Mouse (Mus musculus): Measurements from ENCODE around the gene Arhgef25.
"Not testable (repeated sequence)": the region's sequence is repeated elsewhere in the genome, so short reads cannot be mapped to it uniquely, and the experiment has no call there.

The Arhgef25 gene

DNA sequence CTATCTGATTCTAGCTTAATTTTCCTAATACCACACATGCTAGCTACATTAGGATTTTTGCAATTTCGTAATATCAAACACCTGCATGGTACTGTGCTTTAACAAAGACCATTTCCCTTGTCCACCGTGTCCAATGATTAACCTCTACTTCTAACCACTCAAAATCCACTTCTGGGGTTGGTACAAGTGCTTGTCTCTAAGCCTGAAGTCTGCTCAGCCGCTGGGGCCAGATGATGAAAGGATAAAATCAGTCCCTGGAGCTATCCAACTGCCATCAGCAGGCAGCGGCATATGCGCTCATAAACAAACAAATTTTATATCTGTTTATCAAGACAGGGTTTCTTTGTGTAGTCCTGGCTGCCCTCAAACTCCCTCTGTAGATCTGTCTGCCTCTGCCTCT, 14.7 kb upstream of the Arhgef25 start:
- DNase-seq (ENCODE audit: low read depth): no peak

- no peak for DNase-seq (ENCODE audit: low read depth)
Observed at GRCm38 (mm10) chr10:127203106-127203505, 13.2 kb upstream of the Arhgef25 start.

DNA sequence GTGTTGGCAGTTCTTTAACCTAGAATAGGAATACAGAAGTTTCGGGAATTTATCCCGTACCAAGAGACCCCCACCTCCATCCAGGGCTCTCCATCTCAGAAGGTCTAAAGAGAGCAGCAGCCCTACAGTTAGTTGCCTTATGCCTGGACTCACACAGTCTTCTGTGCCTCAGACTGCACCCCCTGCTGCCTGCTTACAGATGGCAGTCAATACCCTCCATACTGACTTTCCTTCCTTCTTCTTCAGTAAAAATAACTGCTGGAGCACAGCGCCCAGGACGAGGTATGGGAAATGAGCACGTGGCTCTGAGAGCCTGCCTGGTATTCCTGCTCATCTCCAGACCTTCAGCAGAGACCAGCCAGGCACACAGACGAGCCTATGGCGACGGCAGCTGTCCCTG, 10.4 kb upstream of the Arhgef25 start:
- no peak for DNase-seq (ENCODE audit: low read depth)

DNA sequence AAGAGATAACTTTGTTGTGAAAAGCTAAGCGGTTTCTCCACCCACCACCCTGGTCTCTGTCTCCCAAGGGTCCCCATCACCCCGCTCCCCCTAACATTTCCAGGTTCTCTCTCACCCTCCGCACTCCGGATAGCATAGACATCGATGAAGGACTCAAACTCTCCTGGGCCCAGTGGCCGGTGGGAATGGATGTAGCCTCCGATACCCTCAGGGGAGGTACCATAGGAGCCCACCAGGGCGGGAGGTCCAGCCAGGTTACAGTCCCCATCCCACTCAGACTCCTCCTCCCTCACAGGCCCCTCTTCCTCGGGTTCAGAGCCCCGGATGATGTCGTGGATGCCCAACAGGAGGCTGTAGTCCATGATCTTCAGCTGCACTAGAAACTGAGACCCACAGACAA, 9.6 kb upstream of the Arhgef25 start:
- DNase-seq (ENCODE audit: low read depth): no peak

DNA sequence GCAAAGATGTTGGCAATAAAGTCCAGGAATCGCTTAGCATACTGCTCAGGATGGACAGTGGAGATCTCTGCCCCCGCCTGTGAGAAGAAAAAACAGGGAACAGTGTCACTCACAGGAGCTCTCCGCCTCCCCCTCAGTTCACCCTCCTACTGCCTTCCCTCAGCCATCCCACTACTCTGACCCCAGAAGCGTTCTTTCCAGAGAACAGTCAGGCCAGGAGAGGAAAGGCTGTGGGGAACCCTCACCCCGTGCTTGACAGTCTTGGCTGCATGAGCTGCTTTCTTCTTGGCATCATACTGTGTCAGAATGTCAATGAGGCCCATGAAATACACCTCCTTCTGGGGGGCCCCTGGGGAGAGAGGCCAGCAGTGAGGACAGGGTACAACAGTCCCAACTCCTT, 9.2 kb upstream of the Arhgef25 start:
- no peak for DNase-seq (ENCODE audit: low read depth)

DNA sequence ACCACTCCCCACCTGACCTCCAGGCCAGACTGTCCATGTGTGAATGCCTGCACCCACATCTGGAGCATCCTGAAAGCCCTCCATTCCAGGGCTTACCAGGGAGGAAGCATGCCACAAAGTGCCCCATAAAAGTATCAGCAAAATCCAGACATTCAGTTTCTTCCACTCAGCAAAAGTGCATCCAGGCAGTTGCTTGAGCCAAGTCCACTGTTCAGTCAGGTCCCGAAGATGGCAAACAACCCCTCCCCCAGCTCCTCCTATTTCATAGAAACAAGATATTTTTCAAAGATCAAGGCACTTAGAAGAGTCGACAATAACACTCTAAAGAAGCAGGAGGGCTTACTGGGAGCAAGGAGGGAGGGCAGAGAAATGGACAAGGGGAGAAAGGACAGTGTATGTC, 8.6 kb upstream of the Arhgef25 start:
- DNase-seq (ENCODE audit: low read depth): no peak

GRCm38 (mm10) chr10:127197505-127198110, 7.7 kb upstream of the Arhgef25 start:
- no peak for DNase-seq (ENCODE audit: low read depth)

DNA sequence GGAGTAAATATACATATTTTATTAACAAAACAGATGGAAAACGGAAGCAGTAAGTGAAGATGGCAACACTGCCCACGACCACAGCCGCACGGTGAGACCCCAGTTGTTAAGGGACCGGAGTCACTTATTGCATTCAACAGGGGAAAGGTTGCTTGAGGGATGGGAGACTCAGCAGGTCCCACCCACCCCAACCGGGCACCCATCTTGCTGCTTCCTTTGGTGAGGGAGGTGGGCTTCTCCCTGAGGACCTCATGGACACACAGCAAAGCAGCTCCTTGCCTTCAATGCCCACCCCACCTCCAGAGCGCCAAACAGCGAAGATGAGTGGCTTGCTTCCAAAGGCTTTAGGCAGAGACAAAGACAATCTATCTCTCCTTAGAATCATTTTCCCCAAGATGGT, 7.2 kb upstream of the Arhgef25 start:
- DNase-seq (ENCODE audit: low read depth): no peak

- no peak for DNase-seq (ENCODE audit: low read depth)
Observed at GRCm38 (mm10) chr10:127196392-127196791, 6.5 kb upstream of the Arhgef25 start.

DNA sequence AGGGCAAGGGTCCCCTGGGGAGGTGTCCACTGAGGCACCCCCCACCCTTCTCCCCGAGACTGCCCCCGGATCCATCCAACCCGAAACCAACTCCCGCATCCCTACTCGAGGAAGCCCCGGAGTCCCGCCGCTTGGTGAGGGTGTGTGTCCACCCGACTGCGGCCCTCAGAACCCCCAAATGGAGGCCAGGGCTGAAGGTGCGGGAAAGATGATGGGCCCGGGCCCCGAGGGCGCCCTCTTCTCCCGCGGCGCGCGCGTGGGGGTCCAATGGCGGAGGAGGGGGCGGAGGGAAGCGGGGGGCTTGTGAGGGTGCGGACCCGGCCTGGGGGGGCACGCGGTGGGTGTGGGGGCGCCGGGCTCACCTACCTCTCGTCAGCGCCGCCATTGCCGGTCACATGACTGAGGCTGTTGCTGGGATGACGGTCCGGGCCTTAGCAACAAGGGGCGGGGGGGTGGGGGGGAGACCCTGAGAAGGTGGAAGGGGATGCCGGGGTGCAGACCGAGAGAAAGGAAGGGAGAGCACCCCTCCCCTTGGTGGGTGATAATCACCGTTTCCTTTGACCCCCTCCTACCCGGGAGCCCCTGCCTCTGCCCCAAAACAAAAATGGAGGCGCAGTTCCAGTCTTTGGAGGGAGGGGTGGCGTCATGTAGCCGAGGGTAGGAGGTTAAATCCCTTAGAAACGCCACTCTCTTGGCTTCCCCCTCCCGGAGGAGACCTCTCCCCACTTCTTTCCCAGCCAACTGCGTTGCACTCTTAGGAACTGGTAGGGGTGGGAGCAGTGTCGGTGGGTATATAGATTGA, 5.6 kb upstream of the Arhgef25 start, which contains the start of gene Dtx3:
Gene Dtx3, minus strand, starts transcription at position 401 of the 802 bp plus-strand sequence.
- peak; percentile 70 for DNase-seq (ENCODE audit: low read depth)

GRCm38 (mm10) chr10:127194428-127195327, 4.8 kb upstream of the Arhgef25 start:
- peak; percentile 52 for DNase-seq (ENCODE audit: low read depth)

GRCm38 (mm10) chr10:127193011-127193410, 3.1 kb upstream of the Arhgef25 start:
- DNase-seq (ENCODE audit: low read depth): no peak

- not testable (repeated sequence) for DNase-seq (ENCODE audit: low read depth)
Observed at GRCm38 (mm10) chr10:127192057-127192328, 2.1 kb upstream of the Arhgef25 start.

GRCm38 (mm10) chr10:127191191-127192056, 1.5 kb upstream of the Arhgef25 start:
- peak; percentile 44 for DNase-seq (ENCODE audit: low read depth)

DNA sequence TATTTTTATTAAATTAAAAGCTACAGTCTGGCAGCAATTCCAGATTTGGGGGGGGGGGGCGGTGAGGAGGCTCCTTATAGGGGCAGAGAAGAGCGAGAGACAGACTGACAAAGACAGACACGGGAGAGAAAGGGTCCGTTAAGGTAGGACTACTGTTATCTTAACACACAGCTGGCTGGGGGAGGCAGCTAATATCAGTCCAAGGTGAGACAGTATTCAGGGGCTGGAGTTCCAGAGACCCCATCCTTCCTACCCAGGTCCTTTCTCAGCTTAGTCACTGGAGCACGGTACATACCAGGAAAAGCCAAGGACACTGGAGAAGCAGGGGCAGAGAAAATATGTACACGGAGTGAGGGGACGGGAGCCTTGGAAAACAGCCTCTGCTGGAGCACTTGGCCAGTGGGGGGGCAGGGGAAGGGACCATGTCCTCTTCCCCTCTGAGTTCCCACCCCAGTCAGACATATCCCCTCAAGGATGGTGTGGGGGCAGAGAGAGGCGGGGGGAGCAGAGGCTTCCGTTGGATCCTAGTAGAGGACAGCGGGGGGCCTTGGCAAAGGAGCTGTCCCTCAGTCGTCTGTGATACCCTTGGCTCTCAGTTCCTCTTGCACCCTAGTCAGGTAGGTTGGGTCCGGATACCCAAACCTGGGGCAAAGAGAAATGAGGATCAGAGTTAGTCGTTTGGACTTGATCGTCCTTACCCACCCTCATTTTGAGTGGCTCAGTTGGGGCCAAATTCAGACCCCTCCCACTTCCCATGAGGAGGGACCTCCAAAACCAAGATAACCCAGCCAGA, 711 bp upstream of the Arhgef25 start:
- peak; percentile 21 for DNase-seq (ENCODE audit: low read depth)

GRCm38 (mm10) chr10:127189116-127189650, 700 bp downstream of the Arhgef25 start:
- peak; percentile 67 for DNase-seq (ENCODE audit: low read depth)

GRCm38 (mm10) chr10:127188465-127189115, 1.3 kb downstream of the Arhgef25 start:
- DNase-seq (ENCODE audit: low read depth): peak; percentile 63

DNA sequence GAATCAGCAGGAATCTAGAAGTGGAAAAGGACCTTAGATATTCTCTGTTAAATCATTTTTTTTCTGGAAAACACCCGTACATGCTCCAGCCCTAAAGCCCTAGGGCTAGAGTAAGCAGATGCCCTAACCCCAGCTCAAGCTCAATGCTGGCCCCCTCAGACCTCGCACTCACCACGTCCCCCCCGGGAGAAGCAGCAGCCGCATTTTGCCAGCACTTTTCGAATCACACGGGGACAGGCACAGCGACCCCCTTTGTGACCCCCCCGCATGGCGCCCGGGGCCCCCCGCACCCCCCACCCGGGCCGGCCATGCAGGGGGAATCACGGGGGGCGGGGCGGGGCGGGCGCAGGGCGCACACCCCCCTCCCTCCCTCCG, 1.8 kb downstream of the Arhgef25 start:
- no peak for DNase-seq (ENCODE audit: low read depth)

DNA sequence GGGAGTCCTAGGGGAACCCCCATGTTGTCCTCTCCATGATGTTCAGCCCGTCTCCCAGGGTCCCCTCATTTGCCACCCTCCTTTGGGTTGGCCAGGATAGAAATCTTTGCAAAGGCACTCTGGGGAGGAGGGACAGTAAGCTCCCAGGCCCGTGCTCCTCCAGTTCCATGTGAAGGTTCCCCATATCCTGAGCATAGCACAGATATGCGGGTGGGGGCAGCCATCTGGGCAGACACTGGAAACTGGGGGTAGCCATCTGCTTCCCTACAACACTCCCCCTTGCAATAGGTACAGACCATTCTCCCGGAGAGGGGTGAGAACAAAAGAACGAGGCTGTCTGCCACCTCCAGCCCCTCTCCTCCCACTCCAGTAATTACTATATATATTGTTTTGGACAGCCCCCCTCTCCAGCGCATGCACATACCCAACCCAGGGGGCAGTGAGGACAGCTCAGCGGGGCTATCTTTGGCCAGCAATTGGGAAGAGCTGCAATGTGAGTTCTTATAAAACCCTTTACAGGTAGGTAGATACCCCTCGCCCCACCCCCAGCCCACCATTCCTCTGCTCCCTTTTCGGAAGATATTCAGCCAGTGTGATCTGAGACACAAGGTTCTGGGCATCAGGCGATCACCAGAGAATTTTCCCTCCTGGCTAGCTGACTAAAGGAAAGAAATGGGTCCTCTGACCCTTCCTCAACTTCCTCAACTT, 2.4 kb downstream of the Arhgef25 start:
- DNase-seq (ENCODE audit: low read depth): no peak

DNA sequence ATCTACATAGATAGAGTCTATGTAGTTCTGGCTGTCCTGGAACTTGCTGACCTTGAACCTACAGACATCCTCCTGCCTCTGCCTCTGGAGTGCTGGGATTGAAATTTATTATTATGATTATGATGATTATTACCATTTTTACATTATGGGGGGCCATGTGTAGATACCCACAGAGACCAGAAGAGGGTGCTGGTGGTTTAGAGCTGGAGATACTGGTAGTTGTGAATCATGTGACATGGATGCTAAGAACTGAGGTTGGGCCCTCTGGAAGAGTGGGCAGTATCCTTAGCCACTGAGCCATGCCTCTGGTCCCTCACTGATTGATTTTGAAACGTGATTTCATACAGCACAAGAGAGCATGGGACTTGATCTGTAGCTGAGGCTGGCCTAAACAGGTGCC, 3.4 kb downstream of the Arhgef25 start:
- no peak for DNase-seq (ENCODE audit: low read depth)
